Mouse (Mus musculus) macrophage (primary cell): Measurements from ENCODE around the gene Ttll2. TPM values are rescaled to one million over a fixed set of nuclear protein-coding genes. Genes with fewer than 3 reads are reported as not detected.
"Not testable (repeated sequence)": the region's sequence is repeated elsewhere in the genome, so short reads cannot be mapped to it uniquely, and the experiment has no call there.

Source experiments
- H3K27ac ChIP-seq: fragments of 350-480 bp; formaldehyde crosslinking; 2 replicates; pipeline ENCODE4 v1.9.0; 2021
- H3K36me3 ChIP-seq: fragments of 350-480 bp; formaldehyde crosslinking; 2 replicates; pipeline ENCODE4 v1.9.0; 2021; ENCODE audit errors: inconsistent target
- H3K4me3 ChIP-seq: fragments of 350-480 bp; formaldehyde crosslinking; 2 replicates; pipeline ENCODE4 v1.9.0; 2021; ENCODE audit errors: inconsistent target
- H3K79me2 ChIP-seq: fragments of 350-480 bp; formaldehyde crosslinking; 2 replicates; pipeline ENCODE4 v1.9.0; 2021; ENCODE audit errors: inconsistent target
- WGBS: methylation state at CpG from one replicate; pipeline ENCODE4 v1.1.7; 2026; ENCODE audit warnings: inconsistent platforms; ENCODE audit not compliant: missing documents; 5-methylcytosine and 5-hydroxymethylcytosine counted together
- polyA plus RNA-seq: library from polyadenylated mRNA; stranded (reverse); fragments of 250-400 nt; gene quantifications from 3 replicates; pipeline ENCODE4 v1.2.4, GENCODE M21; 2018; ENCODE audit warnings: inconsistent platforms

The Ttll2 gene
- polyA plus RNA-seq, 1 experiment from 2014 or later = not detected

DNA sequence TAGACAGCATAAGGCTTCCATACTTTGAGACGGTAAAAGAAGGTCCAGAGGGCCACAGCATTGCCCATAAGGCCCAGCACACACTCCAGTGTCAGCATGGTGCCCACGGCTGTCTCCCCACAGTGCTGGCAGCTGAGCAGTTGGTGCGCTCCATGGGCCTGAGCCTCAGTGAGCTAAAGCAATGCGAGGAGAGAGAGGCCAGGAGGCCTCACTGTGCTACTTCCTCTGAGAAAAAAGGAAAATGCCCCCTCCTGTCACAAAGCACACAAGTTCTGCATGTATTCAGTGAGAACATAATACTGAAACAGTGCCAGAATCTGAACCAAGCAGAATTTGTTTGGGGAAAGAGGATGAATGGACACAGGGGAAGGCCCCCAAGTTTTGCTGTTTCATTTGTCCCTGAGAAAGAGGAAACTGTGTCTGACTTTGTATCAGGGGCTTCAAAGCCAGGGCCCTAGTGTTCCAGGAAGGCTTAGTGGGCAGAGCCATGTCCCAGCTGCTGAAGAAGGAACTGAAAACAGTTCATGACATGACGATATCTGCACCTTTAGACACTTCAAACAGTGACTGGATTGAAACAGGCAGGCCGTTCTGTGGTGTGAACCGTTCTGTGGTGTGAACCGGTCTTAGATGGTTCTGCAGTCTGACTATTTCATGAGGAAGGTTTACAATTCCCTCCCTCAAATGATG is 36.7 kb downstream of the Ttll2 start:
- H3K4me3 ChIP-seq, H3K79me2 ChIP-seq, H3K36me3 ChIP-seq, H3K27ac ChIP-seq: not testable (repeated sequence)
- 0% methylated on average over 1 of the region's 8 CpGs for WGBS

DNA sequence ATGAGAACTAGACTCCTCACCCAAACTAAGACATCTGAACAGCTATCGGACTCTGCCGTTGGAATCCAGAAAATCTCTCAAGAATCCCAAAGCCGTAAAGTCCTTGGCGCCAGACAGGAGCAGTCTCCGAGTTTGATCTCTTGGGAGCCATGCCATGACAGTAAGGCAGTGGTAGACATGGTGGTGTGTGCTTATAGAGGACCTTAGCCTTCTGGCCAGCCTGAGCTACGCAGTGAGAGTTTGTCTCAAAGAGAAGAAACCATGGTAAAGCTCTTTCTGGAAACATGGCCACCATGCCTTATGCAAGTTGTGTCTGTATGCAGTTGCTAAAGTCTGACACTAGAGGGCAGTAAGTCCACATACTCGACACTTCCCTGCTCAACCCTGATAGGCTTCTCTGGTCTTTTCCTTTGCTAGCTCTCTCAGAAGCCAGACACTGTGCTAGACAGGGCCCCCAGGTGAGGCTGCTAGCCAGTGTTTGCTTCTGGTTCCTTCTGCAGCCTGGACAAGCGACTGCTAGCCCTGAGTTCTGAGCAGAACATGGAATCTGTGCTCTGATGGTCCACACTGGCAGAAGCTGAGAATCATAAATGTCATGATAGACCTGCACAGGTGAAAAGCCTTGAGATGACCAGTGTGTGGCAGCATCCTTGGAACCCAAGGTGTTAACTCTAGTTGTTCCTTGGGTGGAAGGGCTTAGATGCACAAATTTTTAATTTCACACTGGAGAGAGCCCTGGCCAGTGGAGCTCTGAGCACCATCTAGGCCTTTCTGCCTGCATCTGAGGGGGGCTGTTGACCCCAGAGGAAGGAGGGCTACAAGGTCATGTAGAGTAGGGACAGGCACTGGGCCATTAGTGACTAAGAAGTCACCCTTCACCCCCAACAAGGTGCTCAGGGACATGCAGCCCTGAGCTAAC is 46.0 kb downstream of the Ttll2 start:
- H3K4me3 ChIP-seq, H3K79me2 ChIP-seq, H3K27ac ChIP-seq, H3K36me3 ChIP-seq: not testable (repeated sequence)
- WGBS = 60% methylated on average over 8 of the region's 8 CpGs

Other genes with a start within 250 kb of the Ttll2 start
- 5.0 to 8.7 TPM (median 6.5 TPM) in 3 replicates for gene Rps6ka2, start 182.6 kb downstream of the Ttll2 start, polyA plus RNA-seq
- not detected in 3 replicates for gene Tcp10a, start 28.1 kb downstream of the Ttll2 start, polyA plus RNA-seq
- gene Gm49630, start 19.3 kb upstream of the Ttll2 start, polyA plus RNA-seq = not detected in 3 replicates
- not detected in 3 replicates for gene Unc93a2, start 32.8 kb upstream of the Ttll2 start, polyA plus RNA-seq